Mouse (Mus musculus): ENCODE data around the gene Cir1. TPM values are rescaled to one million over a fixed set of nuclear protein-coding genes. Genes with fewer than 3 reads are reported as not detected.

Gene Cir1
- polyA plus RNA-seq, 1 experiment from 2014 or later, result 20.6 TPM

- Histone ChIP-seq H3K9me3 (no peaks in the 10 kb centered on the region), H3K4me2 (replicated peaks) (no peak overlapping the region), H3K4me3 (replicated peaks) (no peak overlapping the region), H3K9ac (no peak overlapping the region), H3K36me3 (no peaks in the 10 kb centered on the region), H3K27ac (no peak overlapping the region), H3K27me3 (replicated peaks) (no peaks in the 10 kb centered on the region), H3K4me1 (replicated peaks) (no peaks in the 10 kb centered on the region)
- no peak for ATAC-seq
- 74% methylated on average over 8 of the region's 8 CpGs for WGBS
Observed at GRCm38 (mm10) chr2:73338415-73338814, 25.9 kb upstream of the Cir1 start.

DNA sequence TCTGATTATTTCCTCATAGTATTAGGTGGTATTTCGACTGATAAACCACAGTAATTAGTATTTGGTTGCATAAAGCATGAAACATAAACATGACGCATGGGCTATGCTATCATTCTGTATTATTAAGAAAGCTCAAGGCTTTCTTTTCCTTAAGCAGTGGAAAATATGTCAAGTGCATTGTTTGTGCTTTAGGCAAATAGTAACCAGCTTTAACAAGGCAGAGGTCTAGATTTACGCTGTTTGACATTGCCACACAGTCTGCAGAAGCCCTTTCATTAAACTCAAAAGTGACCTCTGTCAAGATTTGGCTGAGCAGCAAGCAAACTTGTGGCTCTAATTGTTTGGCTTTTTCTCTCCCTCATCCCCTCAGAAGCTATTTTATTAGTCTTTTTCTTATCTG is 23.4 kb upstream of the Cir1 start:
- Histone ChIP-seq H3K4me3 (replicated peaks) (no peak overlapping the region), H3K4me1 (replicated peaks) (no peaks in the 10 kb centered on the region), H3K36me3 (no peaks in the 10 kb centered on the region), H3K9ac (no peak overlapping the region), H3K27ac (no peak overlapping the region), H3K9me3 (no peaks in the 10 kb centered on the region), H3K27me3 (replicated peaks) (no peaks in the 10 kb centered on the region), H3K4me2 (replicated peaks) (no peak overlapping the region)
- WGBS, result 82% methylated on average over 3 of the region's 3 CpGs
- no peak for ATAC-seq

- Histone ChIP-seq H3K9me3 (no peaks in the 10 kb centered on the region), H3K4me1 (replicated peaks) (no peaks in the 10 kb centered on the region), H3K4me2 (replicated peaks) (no peak overlapping the region), H3K36me3 (no peaks in the 10 kb centered on the region), H3K4me3 (replicated peaks) (no peak overlapping the region), H3K27ac (no peak overlapping the region), H3K27me3 (replicated peaks) (no peaks in the 10 kb centered on the region), H3K9ac (no peak overlapping the region)
- 89% methylated on average over 5 of the region's 5 CpGs for WGBS
- ATAC-seq, result no peak
Observed at GRCm38 (mm10) chr2:73325871-73326270, 13.4 kb upstream of the Cir1 start.

DNA sequence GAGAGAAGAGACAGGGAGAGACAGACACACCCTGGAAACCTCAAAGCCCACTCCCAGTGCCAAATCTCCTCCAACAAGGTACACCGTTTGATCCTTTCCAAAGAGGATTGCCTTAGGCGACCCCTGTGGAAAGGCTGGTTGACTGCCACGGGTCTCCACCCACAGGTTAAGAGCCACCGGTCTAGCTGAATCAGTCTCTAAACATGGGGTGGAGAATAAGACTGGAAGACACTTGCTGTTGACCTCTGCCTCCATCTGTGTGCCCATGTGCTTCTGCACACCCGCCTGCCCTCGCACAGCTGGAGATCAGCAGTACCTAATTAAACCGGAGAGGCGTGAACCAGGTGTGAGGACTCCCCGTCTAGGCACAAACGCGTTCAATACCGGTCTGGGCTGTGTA is 10.5 kb upstream of the Cir1 start:
- no peaks in the 10 kb centered on the region for H3K4me1 ChIP-seq (replicated peaks)
- ATAC-seq, result no peak
- no peak overlapping the region for H3K9ac ChIP-seq
- no peaks in the 10 kb centered on the region for H3K9me3 ChIP-seq
- H3K4me3 ChIP-seq (replicated peaks), result no peak overlapping the region
- H3K27me3 ChIP-seq (replicated peaks), result no peaks in the 10 kb centered on the region
- WGBS, result 65% methylated on average over 12 of the region's 12 CpGs
- no peak overlapping the region for H3K27ac ChIP-seq
- no peak overlapping the region for H3K4me2 ChIP-seq (replicated peaks)
- no peaks in the 10 kb centered on the region for H3K36me3 ChIP-seq

- Histone ChIP-seq H3K4me3 (replicated peaks) (no peak overlapping the region), H3K4me1 (replicated peaks) (no peaks in the 10 kb centered on the region), H3K36me3 (no peaks in the 10 kb centered on the region), H3K27ac (no peak overlapping the region), H3K9me3 (no peaks in the 10 kb centered on the region), H3K4me2 (replicated peaks) (no peak overlapping the region), H3K27me3 (replicated peaks) (no peaks in the 10 kb centered on the region), H3K9ac (no peak overlapping the region)
- WGBS, result 79% methylated on average over 5 of the region's 5 CpGs
- ATAC-seq, result no peak
Observed at GRCm38 (mm10) chr2:73319218-73319617, 6.7 kb upstream of the Cir1 start.

- 91% methylated on average over 9 of the region's 9 CpGs for WGBS
- no peaks in the 10 kb centered on the region for H3K9me3 ChIP-seq
Observed at GRCm38 (mm10) chr2:73317426-73317825, 4.9 kb upstream of the Cir1 start.

GRCm38 (mm10) chr2:73314311-73314710 is 1.8 kb upstream of the Cir1 start:
- no peak for ATAC-seq
- 0 out of 2 replicates have a peak, but pooled peaks cover 2% of the 10 kb centered on the region for H3K36me3 ChIP-seq
- 87% methylated on average over 3 of the region's 3 CpGs for WGBS

More at GRCm38 (mm10) chr2:73317426-73317825, 4.9 kb upstream of the Cir1 start:
- no peaks in the 10 kb centered on the region for H3K36me3 ChIP-seq
- H3K9ac ChIP-seq, result no peak overlapping the region
- no peak overlapping the region for H3K27ac ChIP-seq
- H3K4me3 ChIP-seq (replicated peaks), result no peak overlapping the region
- ATAC-seq, result no peak
- no peaks in the 10 kb centered on the region for H3K27me3 ChIP-seq (replicated peaks)
- peaks cover 3% of the 10 kb centered on the region; the same call in 1 of the 2 replicates for H3K4me1 ChIP-seq (replicated peaks)
- H3K4me2 ChIP-seq (replicated peaks), result no peak overlapping the region

GRCm38 (mm10) chr2:73313117-73313501 is 608 bp upstream of the Cir1 start:
- no peaks in the 10 kb centered on the region for H3K27me3 ChIP-seq (replicated peaks)
- peak overlapping the region; percentile 60 for H3K9ac ChIP-seq
- H3K4me3 ChIP-seq (replicated peaks), result peak overlapping the region; percentile 82
- H3K27ac ChIP-seq, result peak overlapping the region; percentile 83
- ATAC-seq, result peak; percentile 74
- no peaks in the 10 kb centered on the region for H3K9me3 ChIP-seq
- H3K4me2 ChIP-seq (replicated peaks), result peak overlapping the region; percentile 63
- H3K4me1 ChIP-seq (replicated peaks), result peaks cover 7% of the 10 kb centered on the region; the same call in 1 of the 2 replicates
- H3K36me3 ChIP-seq, result peaks cover 6% of the 10 kb centered on the region; the same call in 1 of the 2 replicates
- 37% methylated on average over 14 of the region's 14 CpGs for WGBS

More at GRCm38 (mm10) chr2:73314311-73314710, 1.8 kb upstream of the Cir1 start:
- H3K9me3 ChIP-seq, result no peaks in the 10 kb centered on the region
- no peak overlapping the region for H3K27ac ChIP-seq
- H3K9ac ChIP-seq, result no peak overlapping the region
- no peaks in the 10 kb centered on the region for H3K27me3 ChIP-seq (replicated peaks)
- H3K4me1 ChIP-seq (replicated peaks), result peaks cover 7% of the 10 kb centered on the region; the same call in 1 of the 2 replicates
- H3K4me2 ChIP-seq (replicated peaks), result no peak overlapping the region
- H3K4me3 ChIP-seq (replicated peaks), result no peak overlapping the region

- H3K4me2 ChIP-seq (replicated peaks), result no peak overlapping the region
- no peak overlapping the region for H3K27ac ChIP-seq
- no peak overlapping the region for H3K4me3 ChIP-seq (replicated peaks)
- no peak overlapping the region for H3K9ac ChIP-seq
- H3K9me3 ChIP-seq, result no peaks in the 10 kb centered on the region
- WGBS, result 89% methylated on average over 7 of the region's 7 CpGs
- H3K36me3 ChIP-seq, result peaks cover 20% of the 10 kb centered on the region
- no peak for ATAC-seq
- no peaks in the 10 kb centered on the region; the same call in 1 of the 2 replicates for H3K4me1 ChIP-seq (replicated peaks)
- no peaks in the 10 kb centered on the region for H3K27me3 ChIP-seq (replicated peaks)
Observed at GRCm38 (mm10) chr2:73306006-73306405, 6.5 kb downstream of the Cir1 start.

GRCm38 (mm10) chr2:73304506-73304905 is 8.0 kb downstream of the Cir1 start:
- ATAC-seq, result no peak
- H3K4me1 ChIP-seq (replicated peaks), result no peaks in the 10 kb centered on the region
- no peak overlapping the region for H3K9ac ChIP-seq
- H3K4me3 ChIP-seq (replicated peaks), result no peak overlapping the region
- WGBS, result 79% methylated on average over 5 of the region's 5 CpGs
- peaks cover 18% of the 10 kb centered on the region for H3K36me3 ChIP-seq
- no peak overlapping the region for H3K27ac ChIP-seq
- no peaks in the 10 kb centered on the region for H3K27me3 ChIP-seq (replicated peaks)
- H3K4me2 ChIP-seq (replicated peaks), result no peak overlapping the region
- no peaks in the 10 kb centered on the region for H3K9me3 ChIP-seq

DNA sequence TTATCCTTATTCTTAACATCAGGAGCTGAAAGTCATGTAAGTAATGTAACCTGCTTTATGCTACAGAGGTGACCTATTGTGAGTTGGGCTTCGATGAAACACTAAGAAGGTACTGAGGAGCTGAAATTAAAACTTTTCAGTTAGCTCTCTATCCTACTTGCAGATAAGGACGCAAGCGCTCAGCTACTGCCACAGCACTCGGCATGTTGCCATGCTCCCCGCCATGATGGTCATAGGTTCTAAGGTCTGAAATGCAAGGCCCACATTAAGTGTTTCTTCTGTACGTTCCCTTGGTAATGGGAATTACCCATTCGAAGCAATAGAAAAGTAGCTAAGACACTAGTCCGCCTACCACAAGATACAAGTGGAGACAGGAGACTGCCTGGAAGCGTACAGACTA is 9.8 kb downstream of the Cir1 start:
- Histone ChIP-seq H3K9me3 (no peaks in the 10 kb centered on the region), H3K4me3 (replicated peaks) (no peak overlapping the region), H3K27me3 (replicated peaks) (no peaks in the 10 kb centered on the region), H3K9ac (no peak overlapping the region), H3K36me3 (peaks cover 13% of the 10 kb centered on the region; the same call in 1 of the 2 replicates), H3K4me2 (replicated peaks) (no peak overlapping the region), H3K4me1 (replicated peaks) (no peaks in the 10 kb centered on the region), H3K27ac (no peak overlapping the region)
- ATAC-seq, result no peak
- WGBS, result 96% methylated on average over 9 of the region's 9 CpGs

- no peak overlapping the region for H3K4me3 ChIP-seq (replicated peaks)
- H3K27ac ChIP-seq, result no peak overlapping the region
- H3K9ac ChIP-seq, result no peak overlapping the region
- no peaks in the 10 kb centered on the region for H3K27me3 ChIP-seq (replicated peaks)
- no peak for ATAC-seq
- peaks cover 8% of the 10 kb centered on the region; the same call in 1 of the 2 replicates for H3K36me3 ChIP-seq
- 42% methylated on average over 1 of the region's 1 CpGs for WGBS
- H3K4me1 ChIP-seq (replicated peaks), result no peaks in the 10 kb centered on the region
- no peaks in the 10 kb centered on the region for H3K9me3 ChIP-seq
- no peak overlapping the region for H3K4me2 ChIP-seq (replicated peaks)
Observed at GRCm38 (mm10) chr2:73301979-73302378, 10.5 kb downstream of the Cir1 start.

DNA sequence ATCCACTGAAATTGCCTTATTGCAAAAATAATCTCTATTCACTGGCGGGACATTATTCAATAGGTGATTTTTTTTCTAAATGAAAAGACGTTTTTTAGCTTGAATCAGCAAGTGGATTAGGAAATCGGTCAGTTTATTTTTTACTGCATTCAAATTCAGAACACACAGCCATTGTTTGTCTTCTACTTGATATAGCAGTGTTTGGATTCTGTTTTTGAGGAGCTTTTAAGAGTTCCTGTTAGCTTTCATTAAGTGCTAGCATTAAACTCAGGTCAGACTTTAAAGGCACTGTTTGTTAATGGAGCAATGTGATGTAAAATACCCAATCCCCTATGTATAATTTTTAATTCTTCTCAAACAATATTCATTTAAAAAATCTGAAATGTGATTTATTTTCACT is 13.7 kb downstream of the Cir1 start:
- no peak for ATAC-seq
- 89% methylated on average over 3 of the region's 3 CpGs for WGBS
- no peak overlapping the region for H3K27ac ChIP-seq
- no peaks in the 10 kb centered on the region for H3K4me1 ChIP-seq (replicated peaks)
- no peak overlapping the region for H3K9ac ChIP-seq
- H3K27me3 ChIP-seq (replicated peaks), result no peaks in the 10 kb centered on the region
- no peak overlapping the region for H3K4me2 ChIP-seq (replicated peaks)
- 0 out of 2 replicates have a peak, but pooled peaks cover 4% of the 10 kb centered on the region for H3K36me3 ChIP-seq
- no peaks in the 10 kb centered on the region for H3K9me3 ChIP-seq
- H3K4me3 ChIP-seq (replicated peaks), result no peak overlapping the region

Data from intestine, embryonic 15.5 days (tissue).